Mouse (Mus musculus) stomach, embryonic 15.5 days (tissue): ENCODE results near the gene Pex5l. TPM values are rescaled to one million over a fixed set of nuclear protein-coding genes. Genes with fewer than 3 reads are reported as not detected.

Experiments used
- ATAC-seq: fragments of 200-750 bp; cut with Nextera tagmentation; 2 replicates; pipeline ENCODE4 v1.8.0; 2017; ENCODE audit warnings: low read depth, moderate number of reproducible peaks, moderate TSS enrichment; ENCODE audit not compliant: insufficient read depth, low FRiP score
- H3K27ac ChIP-seq: fragments of 300-500 bp; sonication (generic); 2 replicates; pipeline ENCODE4 v1.5.1; 2015; ENCODE audit warnings: mild to moderate bottlenecking, inconsistent platforms
- H3K27me3 ChIP-seq: fragments of 300-500 bp; sonication (generic); replicated peaks from 2 replicates; pipeline ENCODE4 v1.6.1; 2015; ENCODE audit warnings: inconsistent platforms
- H3K36me3 ChIP-seq: fragments of 300-500 bp; sonication (generic); 2 replicates; pipeline ENCODE4 v1.6.1; 2015; ENCODE audit warnings: inconsistent platforms
- H3K4me1 ChIP-seq: fragments of 300-500 bp; sonication (generic); 2 replicates; pipeline ENCODE4 v1.6.1; 2015; ENCODE audit warnings: inconsistent platforms
- H3K4me2 ChIP-seq: fragments of 300-500 bp; sonication (generic); 2 replicates; pipeline ENCODE4 v1.6.1; 2015; ENCODE audit warnings: mild to moderate bottlenecking, inconsistent platforms
- H3K4me3 ChIP-seq: fragments of 300-500 bp; sonication (generic); replicated peaks from 2 replicates; pipeline ENCODE4 v1.5.1; 2015; ENCODE audit warnings: inconsistent platforms
- H3K9ac ChIP-seq: fragments of 300-500 bp; sonication (generic); 2 replicates; pipeline ENCODE4 v1.6.1; 2015; ENCODE audit warnings: inconsistent platforms
- H3K9me3 ChIP-seq: fragments of 300-500 bp; sonication (generic); 2 replicates; pipeline ENCODE4 v1.6.1; 2016; ENCODE audit warnings: inconsistent platforms
- whole genome bisulfite sequencing: fragments of 180-500 bp; shearing (Covaris S2); methylation state at CpG from one replicate; pipeline ENCODE4 v1.1.7; 2015; 5-methylcytosine and 5-hydroxymethylcytosine counted together
- polyA plus RNA-seq: library from polyadenylated mRNA; unstranded; fragments of >200 nt; fragmentation: Nextera tagmentation; extraction: Ambion mirVana; gene quantifications from 2 replicates; pipeline ENCODE4 v1.2.1, GENCODE M21; 2015

Gene Pex5l
- polyA plus RNA-seq, 1 experiment from 2014 or later = 0.63 TPM

DNA sequence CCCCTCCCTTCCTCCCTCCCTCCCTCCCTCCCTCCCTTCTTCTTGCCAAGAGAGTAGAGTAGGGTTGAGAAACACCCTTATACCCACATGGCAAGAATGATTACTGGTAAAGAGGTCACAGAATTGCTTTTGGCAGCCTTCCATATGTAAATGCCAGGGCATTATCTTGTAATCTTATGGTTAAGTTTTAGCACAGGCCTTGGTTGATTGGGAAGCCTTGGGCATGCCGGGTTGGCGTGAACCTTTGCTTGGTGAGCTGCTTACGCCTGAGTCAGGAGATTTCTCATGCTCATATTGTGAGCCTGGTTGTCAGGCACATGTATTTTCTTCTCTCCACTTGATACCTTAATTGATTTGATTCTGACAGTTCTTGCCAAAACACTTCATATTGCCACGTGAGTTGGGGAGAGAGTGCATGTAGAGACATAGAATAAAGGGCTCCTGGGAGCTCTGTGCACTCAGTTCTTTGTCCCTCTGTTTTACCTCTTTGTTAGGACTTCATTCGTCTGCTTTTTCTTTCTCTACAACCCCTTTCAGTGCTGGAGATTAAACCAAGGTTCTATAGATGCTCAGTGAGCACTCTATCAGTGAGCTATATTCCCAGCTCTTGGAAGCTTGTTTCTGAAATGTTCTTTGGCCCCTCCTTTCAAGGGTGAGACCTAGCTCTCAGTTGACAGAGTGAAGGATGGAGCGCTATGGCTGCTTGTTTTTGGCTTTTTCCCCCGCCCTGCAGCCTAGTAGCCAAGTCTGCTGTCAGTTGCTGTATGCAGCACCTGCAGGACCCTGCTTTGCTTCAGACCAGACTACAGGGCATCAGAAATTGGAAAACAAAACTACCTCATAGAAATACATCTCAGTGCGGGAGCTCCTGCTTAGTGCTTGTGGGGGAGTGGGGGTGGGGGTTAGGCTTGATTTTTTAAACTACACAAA, 236.9 kb downstream of the Pex5l start:
- 74% methylated on average over 8 of the region's 8 CpGs for WGBS
- Histone ChIP-seq H3K9ac (no peak overlapping the region), H3K4me1 (no peaks in the 10 kb centered on the region), H3K9me3 (no peaks in the 10 kb centered on the region), H3K36me3 (no peaks in the 10 kb centered on the region), H3K27me3 (no peaks in the 10 kb centered on the region), H3K4me2 (no peak overlapping the region), H3K4me3 (no peak overlapping the region), H3K27ac (no peak overlapping the region)
- ATAC-seq = no peak; the same call in 1 of the 2 replicates

GRCm38 (mm10) chr3:32904599-32904998, 238.4 kb downstream of the Pex5l start:
- no peak for ATAC-seq
- 56% methylated on average over 1 of the region's 1 CpGs for WGBS
- Histone ChIP-seq H3K4me2 (no peak overlapping the region), H3K4me1 (no peaks in the 10 kb centered on the region), H3K4me3 (no peak overlapping the region), H3K27me3 (no peaks in the 10 kb centered on the region), H3K9ac (no peak overlapping the region), H3K9me3 (no peaks in the 10 kb centered on the region), H3K27ac (no peak overlapping the region), H3K36me3 (no peaks in the 10 kb centered on the region)

GRCm38 (mm10) chr3:32903462-32903861, 239.6 kb downstream of the Pex5l start:
- Histone ChIP-seq H3K36me3 (no peaks in the 10 kb centered on the region), H3K4me1 (no peaks in the 10 kb centered on the region), H3K4me2 (no peak overlapping the region), H3K27ac (no peak overlapping the region), H3K27me3 (no peaks in the 10 kb centered on the region), H3K4me3 (no peak overlapping the region), H3K9ac (no peak overlapping the region), H3K9me3 (no peaks in the 10 kb centered on the region)
- WGBS = 48% methylated on average over 4 of the region's 4 CpGs
- ATAC-seq = no peak
